Mouse (Mus musculus) lung, embryonic 14.5 days (tissue): ENCODE data around the gene Tubg1. TPM values are rescaled to one million over a fixed set of nuclear protein-coding genes. Genes with fewer than 3 reads are reported as not detected.
A peak's percentile ranks its signal among the peaks of the same experiment; 100 is the strongest.

ENCODE experiments used
- ATAC-seq: fragments of 200-750 bp; cut with Nextera tagmentation; 2 replicates; pipeline ENCODE4 v1.8.0; 2017; ENCODE audit warnings: mild to moderate bottlenecking, moderate TSS enrichment, moderate library complexity; ENCODE audit not compliant: insufficient read depth
- DNase-seq: peaks from one replicate; pipeline ENCODE4 v3.0.0-alpha.2; 2015
- H3K27ac ChIP-seq: fragments of 300-500 bp; sonication (generic); 2 replicates; pipeline ENCODE4 v1.5.1; 2014; ENCODE audit warnings: low read depth, mild to moderate bottlenecking, moderate library complexity
- H3K27me3 ChIP-seq: fragments of 300-500 bp; sonication (generic); 2 replicates; pipeline ENCODE4 v1.6.1; 2014; ENCODE audit warnings: low read length, control low read depth; ENCODE audit not compliant: insufficient read depth
- H3K36me3 ChIP-seq: fragments of 300-500 bp; sonication (generic); 2 replicates; pipeline ENCODE4 v1.6.1; 2014; ENCODE audit warnings: control low read depth; ENCODE audit not compliant: insufficient read depth
- H3K4me1 ChIP-seq: fragments of 300-500 bp; sonication (generic); 2 replicates; pipeline ENCODE4 v1.6.1; 2014; ENCODE audit warnings: antibody characterized with exemption, control low read depth; ENCODE audit not compliant: insufficient read depth
- H3K4me2 ChIP-seq: fragments of 300-500 bp; sonication (generic); 2 replicates; pipeline ENCODE4 v1.6.1; 2014; ENCODE audit warnings: mild to moderate bottlenecking
- H3K4me3 ChIP-seq: fragments of 300-500 bp; sonication (generic); 2 replicates; pipeline ENCODE4 v1.5.1; 2014; ENCODE audit warnings: low read depth, low read length
- H3K9ac ChIP-seq: fragments of 300-500 bp; sonication (generic); 2 replicates; pipeline ENCODE4 v1.6.1; 2014
- H3K9me3 ChIP-seq: fragments of 300-500 bp; sonication (generic); 2 replicates; pipeline ENCODE4 v1.6.1; 2016; ENCODE audit warnings: low read depth, low read length, control low read depth
- CTCF ChIP-seq: IDR thresholded peaks from 2 replicates; pipeline ENCODE4 v1.5.1; 2016; ENCODE audit warnings: antibody characterized with exemption, low read depth
- WGBS: fragments of 180-500 bp; shearing (Covaris S2); extraction: QIAGEN DNeasy Blood & Tissue Kit; methylation state at CpG from one replicate; pipeline ENCODE4 v1.1.7; 2014; 5-methylcytosine and 5-hydroxymethylcytosine counted together
- polyA plus RNA-seq: library from polyadenylated mRNA; unstranded; fragments of >200 nt; fragmentation: Nextera tagmentation; extraction: Ambion mirVana; gene quantifications from 2 replicates; pipeline ENCODE4 v1.2.1, GENCODE M21; 2014

The Tubg1 gene
- polyA plus RNA-seq, 1 experiment from 2014 or later: 96.0 TPM

DNA sequence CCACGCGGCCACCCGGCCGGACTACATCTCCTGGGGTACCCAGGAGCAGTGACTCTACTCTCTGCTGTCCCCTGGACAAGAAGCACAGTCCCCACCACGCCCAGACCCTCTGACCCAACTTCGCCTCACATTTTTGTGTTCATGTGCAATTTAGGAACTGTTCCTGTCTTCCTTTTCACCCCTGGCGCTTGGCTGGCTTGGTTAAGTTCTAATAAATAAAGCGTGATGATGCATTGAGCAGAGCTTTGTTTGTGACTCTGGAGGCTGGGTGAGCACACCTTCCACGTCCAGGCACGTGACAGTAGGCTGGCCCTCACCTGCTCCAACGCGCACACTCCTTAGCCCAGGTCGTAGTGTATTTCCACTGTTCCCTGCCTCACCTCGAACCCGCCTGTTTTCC lies 41.8 kb downstream of the Tubg1 start:
- Histone ChIP-seq H3K4me3 (no peak overlapping the region), H3K27me3 (peaks cover 30% of the 10 kb centered on the region), H3K9me3 (no peaks in the 10 kb centered on the region), H3K36me3 (peaks cover 53% of the 10 kb centered on the region), H3K4me1 (no peaks in the 10 kb centered on the region), H3K27ac (no peak overlapping the region), H3K4me2 (no peak overlapping the region), H3K9ac (no peak overlapping the region)
- DNase-seq (no peak), ATAC-seq (no peak)
- 84% methylated on average over 15 of the region's 15 CpGs for WGBS
- TF ChIP-seq CTCF: no peak

DNA sequence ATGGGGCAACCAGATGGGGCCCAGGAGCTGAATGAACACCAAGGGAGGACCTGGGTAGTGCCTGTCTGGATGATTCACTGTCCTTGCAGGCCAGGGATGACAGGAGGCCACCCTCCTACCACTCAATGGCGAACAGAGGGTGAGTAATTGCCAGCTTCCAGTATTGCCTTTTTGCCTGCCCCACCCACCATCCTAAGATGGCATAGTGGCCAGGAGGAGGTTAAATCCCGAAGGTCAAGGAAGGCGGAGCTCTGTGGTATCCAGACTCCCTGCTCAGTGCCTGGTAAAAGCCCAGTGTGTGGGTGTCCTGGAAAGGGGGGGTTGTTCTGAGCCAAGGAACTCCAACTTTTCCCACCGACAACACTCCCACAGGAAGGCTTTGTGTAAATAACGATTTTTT lies 42.6 kb downstream of the Tubg1 start:
- TF ChIP-seq CTCF: no peak
- Histone ChIP-seq H3K27me3 (peaks cover 38% of the 10 kb centered on the region), H3K9ac (no peak overlapping the region), H3K9me3 (no peaks in the 10 kb centered on the region), H3K27ac (no peak overlapping the region), H3K4me1 (no peaks in the 10 kb centered on the region), H3K4me2 (no peak overlapping the region), H3K4me3 (no peak overlapping the region), H3K36me3 (peaks cover 61% of the 10 kb centered on the region)
- 48% methylated on average over 5 of the region's 5 CpGs for WGBS
- DNase-seq: no peak
- no peak for ATAC-seq

DNA sequence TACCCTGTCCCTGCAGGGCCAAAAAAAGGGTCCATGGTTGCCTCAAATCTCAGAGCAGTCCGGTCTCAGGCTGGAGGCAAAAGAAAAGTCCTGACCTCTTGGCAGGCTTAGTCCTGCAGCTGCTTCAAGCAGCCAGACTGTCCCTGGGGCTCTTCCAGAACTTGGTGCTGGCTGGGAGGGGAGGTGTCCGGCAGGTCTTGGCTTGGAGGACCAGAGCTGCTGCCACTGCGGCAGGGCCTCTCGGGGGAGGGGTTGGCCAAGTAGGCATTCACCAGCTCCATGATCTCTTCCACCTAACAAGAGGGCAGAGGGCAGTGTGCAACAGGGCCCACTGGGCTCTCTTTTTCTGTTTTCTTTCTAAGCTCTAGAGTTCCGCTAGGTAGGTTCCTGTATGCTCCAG lies 43.0 kb downstream of the Tubg1 start:
- Histone ChIP-seq H3K9ac (no peak overlapping the region), H3K4me2 (no peak overlapping the region), H3K27me3 (peaks cover 42% of the 10 kb centered on the region), H3K9me3 (no peaks in the 10 kb centered on the region), H3K27ac (no peak overlapping the region), H3K4me3 (no peak overlapping the region), H3K4me1 (no peaks in the 10 kb centered on the region), H3K36me3 (peaks cover 65% of the 10 kb centered on the region)
- 63% methylated on average over 5 of the region's 5 CpGs for WGBS
- TF ChIP-seq CTCF: no peak
- peak; percentile 46 for DNase-seq
- no peak for ATAC-seq

DNA sequence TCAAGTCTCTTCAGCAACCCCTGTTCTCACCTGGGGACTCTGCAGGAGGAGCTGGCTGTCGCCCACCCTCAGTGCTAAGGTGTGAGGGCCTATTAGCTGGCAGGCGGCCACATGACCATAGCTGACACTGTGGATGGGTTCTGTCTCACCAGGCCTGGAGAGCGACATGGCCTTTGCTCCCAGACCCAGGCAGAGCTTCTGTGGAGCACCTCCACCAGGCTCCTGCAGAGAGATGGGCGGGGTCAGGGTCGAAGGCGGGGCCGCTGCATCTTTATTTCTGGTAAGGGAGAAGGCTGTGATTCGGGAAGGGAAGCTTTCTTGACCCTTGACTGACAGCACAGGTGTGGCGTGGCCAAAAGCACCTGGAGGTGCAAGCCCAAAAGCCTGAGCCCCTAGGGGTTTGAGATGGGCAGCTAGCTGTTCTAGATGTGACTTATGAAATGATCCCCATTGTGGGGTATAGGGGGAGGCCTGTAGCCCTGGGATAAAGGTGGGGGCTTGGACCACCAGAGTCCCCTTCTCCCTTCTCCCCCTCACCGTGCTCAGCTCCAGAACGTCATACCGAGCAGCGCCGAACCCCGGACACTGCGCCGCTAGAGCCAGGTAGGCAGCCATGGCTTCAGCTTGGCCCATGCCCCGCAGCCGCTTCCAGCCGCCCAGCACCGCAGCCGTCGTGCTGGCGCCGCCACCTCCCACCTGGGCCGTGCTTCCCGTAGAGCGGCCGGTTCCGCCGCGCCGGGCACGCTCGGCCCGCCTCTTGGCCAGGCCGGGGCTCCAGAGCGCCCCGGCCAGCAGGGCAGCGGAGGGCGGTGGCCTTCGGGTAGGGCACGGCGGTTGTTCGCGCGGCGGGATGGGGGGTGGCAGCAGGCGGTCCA lies 44.0 kb downstream of the Tubg1 start:
- Histone ChIP-seq H3K9ac (0 out of 2 replicates have a peak overlapping the region, but pooled peaks have one; percentile 16), H3K27me3 (peaks cover 50% of the 10 kb centered on the region), H3K4me3 (peak overlapping the region; percentile 15), H3K27ac (no peak overlapping the region), H3K36me3 (peaks cover 71% of the 10 kb centered on the region), H3K9me3 (no peaks in the 10 kb centered on the region), H3K4me1 (no peaks in the 10 kb centered on the region), H3K4me2 (peak overlapping the region; percentile 44)
- WGBS: 32% methylated on average over 49 of the region's 49 CpGs
- DNase-seq (no peak), ATAC-seq (no peak)
- no peak for TF ChIP-seq CTCF

DNA sequence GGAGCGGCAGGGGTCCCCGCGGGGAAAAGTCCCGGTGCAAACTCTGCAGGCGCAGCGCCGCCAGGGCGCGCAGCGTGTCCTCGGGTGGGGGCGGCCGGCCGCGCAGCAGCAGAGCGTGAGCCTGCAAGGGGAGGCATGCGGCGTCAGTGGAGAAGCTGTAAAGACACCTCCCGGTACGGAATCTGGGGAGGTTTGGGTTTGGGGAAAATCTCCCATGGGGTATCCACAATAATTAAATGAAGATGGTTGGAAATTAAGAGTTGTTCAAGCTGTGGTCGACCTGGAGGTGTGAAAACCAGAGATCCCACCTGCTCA lies 44.6 kb downstream of the Tubg1 start:
- DNase-seq (no peak), ATAC-seq (no peak)
- Histone ChIP-seq H3K4me1 (peaks cover 2% of the 10 kb centered on the region; the same call in 1 of the 2 replicates), H3K9me3 (no peaks in the 10 kb centered on the region), H3K36me3 (peaks cover 71% of the 10 kb centered on the region), H3K9ac (0 out of 2 replicates have a peak overlapping the region, but pooled peaks have one; percentile 16), H3K27ac (no peak overlapping the region), H3K4me2 (peak overlapping the region; percentile 44), H3K27me3 (peaks cover 50% of the 10 kb centered on the region), H3K4me3 (peak overlapping the region; percentile 15)
- no peak for TF ChIP-seq CTCF
- WGBS: 22% methylated on average over 21 of the region's 21 CpGs

DNA sequence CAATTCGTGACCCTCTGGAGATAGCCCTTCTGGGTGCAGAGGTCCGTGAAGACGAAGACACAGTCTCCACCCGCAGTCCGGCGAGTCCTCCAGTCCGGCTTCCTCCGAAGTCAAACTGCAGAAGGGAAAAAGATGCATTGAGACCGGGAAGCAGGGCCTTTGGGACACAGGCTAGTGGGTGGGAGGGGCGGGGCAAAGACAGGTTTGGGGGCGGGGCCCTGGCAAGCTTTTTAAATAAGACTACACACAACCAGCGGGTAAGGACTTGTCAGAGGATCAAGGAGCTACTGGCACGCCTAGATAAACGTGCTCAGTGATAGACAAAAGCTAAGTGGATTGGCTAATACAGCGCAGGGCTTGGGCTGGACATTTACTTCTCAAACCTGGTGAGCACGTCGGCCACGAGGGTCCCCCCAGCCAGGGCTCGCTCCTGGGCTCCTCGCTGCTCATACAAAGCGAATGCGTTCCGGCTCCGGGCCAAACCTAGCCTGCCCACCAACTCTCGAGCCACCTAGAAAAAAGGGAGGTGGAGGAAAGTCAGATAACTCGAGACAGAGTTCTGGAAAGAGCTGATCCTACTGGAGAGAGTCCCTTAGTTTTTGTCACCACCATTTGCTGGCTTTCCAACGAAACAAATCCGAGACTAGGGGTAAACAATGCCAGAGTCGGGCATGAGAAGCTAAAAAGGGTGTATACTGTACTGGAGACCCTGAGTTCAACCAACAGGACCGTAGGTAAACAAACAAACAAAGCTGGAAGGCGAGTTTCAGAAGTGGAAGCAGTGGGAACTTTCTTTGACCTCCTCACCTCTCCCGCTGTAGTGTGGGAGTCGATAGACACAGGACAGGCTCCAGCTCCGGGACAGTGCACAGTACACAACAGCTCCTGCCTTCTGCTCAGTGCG lies 45.2 kb downstream of the Tubg1 start:
- DNase-seq (peak; percentile 47), ATAC-seq (no peak)
- Histone ChIP-seq H3K4me1 (peaks cover 5% of the 10 kb centered on the region; the same call in 1 of the 2 replicates), H3K4me3 (no peak overlapping the region), H3K36me3 (peaks cover 71% of the 10 kb centered on the region), H3K27ac (peak overlapping the region; percentile 30; the same call in 1 of the 2 replicates), H3K27me3 (peaks cover 50% of the 10 kb centered on the region), H3K9me3 (no peaks in the 10 kb centered on the region), H3K4me2 (peak overlapping the region; percentile 44; the same call in 1 of the 2 replicates), H3K9ac (no peak overlapping the region)
- WGBS: 32% methylated on average over 35 of the region's 35 CpGs
- no peak for TF ChIP-seq CTCF

DNA sequence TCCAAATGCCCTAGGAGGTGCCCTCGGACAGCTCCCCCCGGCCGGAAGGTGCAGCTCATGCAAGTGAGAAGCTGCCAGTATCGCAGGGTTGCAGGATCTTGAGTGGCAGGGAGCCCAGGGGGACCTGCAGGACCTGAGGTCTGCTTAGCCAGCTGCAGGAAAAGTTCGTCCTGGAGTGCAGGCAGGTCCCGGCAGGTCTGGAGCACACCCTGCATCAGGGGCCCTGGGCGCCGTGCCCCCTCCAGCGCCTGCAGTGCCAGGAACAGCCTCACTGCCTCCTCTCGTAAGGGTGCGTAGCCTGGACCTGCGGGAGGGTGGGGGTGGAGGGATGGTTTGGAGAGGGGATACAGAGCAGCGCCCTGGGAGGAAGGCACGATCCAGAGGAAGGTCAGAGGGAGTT lies 46.6 kb downstream of the Tubg1 start:
- 74% methylated on average over 14 of the region's 14 CpGs for WGBS
- peaks cover 68% of the 10 kb centered on the region for H3K36me3 ChIP-seq
- ATAC-seq: no peak

More for the DNA sequence above, 46.6 kb downstream of the Tubg1 start:
- Histone ChIP-seq H3K4me1 (peaks cover 5% of the 10 kb centered on the region; the same call in 1 of the 2 replicates), H3K4me2 (no peak overlapping the region), H3K9ac (no peak overlapping the region), H3K27me3 (peaks cover 50% of the 10 kb centered on the region), H3K4me3 (no peak overlapping the region), H3K27ac (no peak overlapping the region), H3K9me3 (no peaks in the 10 kb centered on the region)
- DNase-seq: no peak
- TF ChIP-seq CTCF: no peak
